Mouse (Mus musculus): ENCODE results near the gene Patj. TPM values are rescaled to one million over a fixed set of nuclear protein-coding genes. Genes with fewer than 3 reads are reported as not detected.

The Patj gene
- polyA plus RNA-seq, 1 experiment: 124 TPM

- no peaks in the 10 kb centered on the region for H3K27me3 ChIP-seq (ENCODE audit: control insufficient read depth, insufficient read depth, low read length)
- no peak overlapping the region for H3K27ac ChIP-seq (ENCODE audit: insufficient read depth, low read length)
- 95% methylated on average over 2 of the region's 2 CpGs for WGBS
- no peak overlapping the region for H3K4me3 ChIP-seq (replicated peaks; ENCODE audit: insufficient read depth, low read depth, low read length)
- DNase-seq: no peak
- no peak for TF ChIP-seq POLR2A (IDR thresholded peaks at IDR 0.05; ENCODE audit: borderline replicate concordance, insufficient read depth, low read length)
- no peak for TF ChIP-seq CTCF (IDR thresholded peaks at IDR 0.05; ENCODE audit: borderline replicate concordance, insufficient read depth, low read depth, low read length)
- H3K4me1 ChIP-seq (ENCODE audit: control insufficient read depth, insufficient read depth, low read length): no peaks in the 10 kb centered on the region
Measured at GRCm38 (mm10) chr4:98465886-98466285, 70.3 kb downstream of the Patj start.

DNA sequence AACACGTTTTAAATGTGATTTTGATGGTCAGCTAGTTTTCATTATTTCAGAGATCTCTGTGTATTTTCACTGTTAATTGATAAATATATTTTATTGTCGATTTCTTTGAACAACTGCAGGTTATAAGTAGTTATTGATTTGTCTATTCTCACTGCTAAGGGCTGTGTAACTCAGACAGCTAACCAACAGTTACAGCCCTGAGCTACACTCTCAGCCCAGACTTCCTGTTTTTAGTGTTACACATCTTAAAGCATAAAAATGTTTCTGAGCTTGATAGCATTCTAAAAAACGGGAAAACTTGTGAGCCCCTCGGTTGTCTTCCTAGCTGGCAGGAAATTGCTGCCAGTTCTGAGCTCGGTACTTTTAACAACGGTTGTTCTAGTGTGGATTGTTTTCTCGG, 75.8 kb downstream of the Patj start:
- no peak for DNase-seq
- 79% methylated on average over 7 of the region's 7 CpGs for WGBS
- no peak overlapping the region for H3K27ac ChIP-seq (ENCODE audit: insufficient read depth, low read length)
- no peaks in the 10 kb centered on the region for H3K27me3 ChIP-seq (ENCODE audit: control insufficient read depth, insufficient read depth, low read length)
- TF ChIP-seq CTCF (IDR thresholded peaks at IDR 0.05; ENCODE audit: borderline replicate concordance, insufficient read depth, low read depth, low read length) (no peak), POLR2A (IDR thresholded peaks at IDR 0.05; ENCODE audit: borderline replicate concordance, insufficient read depth, low read length) (no peak)
- H3K4me1 ChIP-seq (ENCODE audit: control insufficient read depth, insufficient read depth, low read length): peaks cover 3% of the 10 kb centered on the region; the same call in 1 of the 2 replicates
- no peak overlapping the region for H3K4me3 ChIP-seq (replicated peaks; ENCODE audit: insufficient read depth, low read depth, low read length)

GRCm38 (mm10) chr4:98473491-98473890, 77.9 kb downstream of the Patj start:
- TF ChIP-seq CTCF (IDR thresholded peaks at IDR 0.05; ENCODE audit: borderline replicate concordance, insufficient read depth, low read depth, low read length): no peak
- no peak for TF ChIP-seq POLR2A (IDR thresholded peaks at IDR 0.05; ENCODE audit: borderline replicate concordance, insufficient read depth, low read length)
- no peaks in the 10 kb centered on the region for H3K27me3 ChIP-seq (ENCODE audit: control insufficient read depth, insufficient read depth, low read length)
- peaks cover 3% of the 10 kb centered on the region; the same call in 1 of the 2 replicates for H3K4me1 ChIP-seq (ENCODE audit: control insufficient read depth, insufficient read depth, low read length)
- WGBS: 32% methylated on average over 3 of the region's 3 CpGs
- no peak overlapping the region for H3K27ac ChIP-seq (ENCODE audit: insufficient read depth, low read length)
- DNase-seq: peak; percentile 44 to 49
- no peak overlapping the region for H3K4me3 ChIP-seq (replicated peaks; ENCODE audit: insufficient read depth, low read depth, low read length)

DNA sequence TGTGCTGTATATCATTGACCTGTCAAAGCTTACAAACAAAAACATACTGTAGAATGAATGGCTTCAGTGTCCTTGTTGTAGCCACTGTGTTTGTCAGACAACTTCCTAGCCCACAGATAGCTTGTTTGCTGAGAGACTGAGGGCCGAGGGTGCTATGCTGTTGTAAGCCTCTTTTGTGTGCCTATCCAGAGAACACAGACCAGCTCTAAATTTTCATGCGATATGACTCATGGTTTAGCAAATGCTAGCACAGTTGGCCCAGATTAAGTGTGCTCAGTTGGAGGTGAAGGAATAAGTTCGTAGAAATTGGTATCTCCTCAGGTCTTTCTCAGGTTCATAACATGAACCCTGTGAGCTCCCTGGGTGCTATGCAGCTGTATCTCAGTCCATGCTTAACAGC, 82.4 kb downstream of the Patj start:
- Histone ChIP-seq H3K27ac (ENCODE audit: insufficient read depth, low read length) (no peak overlapping the region), H3K4me3 (replicated peaks; ENCODE audit: insufficient read depth, low read depth, low read length) (no peak overlapping the region), H3K4me1 (ENCODE audit: control insufficient read depth, insufficient read depth, low read length) (peaks cover 3% of the 10 kb centered on the region; the same call in 1 of the 2 replicates), H3K27me3 (ENCODE audit: control insufficient read depth, insufficient read depth, low read length) (no peaks in the 10 kb centered on the region)
- DNase-seq: no peak
- 27% methylated on average over 3 of the region's 3 CpGs for WGBS
- TF ChIP-seq CTCF (IDR thresholded peaks at IDR 0.05; ENCODE audit: borderline replicate concordance, insufficient read depth, low read depth, low read length) (no peak), POLR2A (IDR thresholded peaks at IDR 0.05; ENCODE audit: borderline replicate concordance, insufficient read depth, low read length) (no peak)

- no peak for TF ChIP-seq CTCF (IDR thresholded peaks at IDR 0.05; ENCODE audit: borderline replicate concordance, insufficient read depth, low read depth, low read length)
- TF ChIP-seq POLR2A (IDR thresholded peaks at IDR 0.05; ENCODE audit: borderline replicate concordance, insufficient read depth, low read length): no peak
- H3K4me1 ChIP-seq (ENCODE audit: control insufficient read depth, insufficient read depth, low read length): no peaks in the 10 kb centered on the region
- no peak for DNase-seq
- H3K4me3 ChIP-seq (replicated peaks; ENCODE audit: insufficient read depth, low read depth, low read length): no peak overlapping the region
- H3K27me3 ChIP-seq (ENCODE audit: control insufficient read depth, insufficient read depth, low read length): no peaks in the 10 kb centered on the region
- H3K27ac ChIP-seq (ENCODE audit: insufficient read depth, low read length): no peak overlapping the region
- WGBS: 76% methylated on average over 3 of the region's 3 CpGs
Measured at GRCm38 (mm10) chr4:98486475-98486874, 90.9 kb downstream of the Patj start.

DNA sequence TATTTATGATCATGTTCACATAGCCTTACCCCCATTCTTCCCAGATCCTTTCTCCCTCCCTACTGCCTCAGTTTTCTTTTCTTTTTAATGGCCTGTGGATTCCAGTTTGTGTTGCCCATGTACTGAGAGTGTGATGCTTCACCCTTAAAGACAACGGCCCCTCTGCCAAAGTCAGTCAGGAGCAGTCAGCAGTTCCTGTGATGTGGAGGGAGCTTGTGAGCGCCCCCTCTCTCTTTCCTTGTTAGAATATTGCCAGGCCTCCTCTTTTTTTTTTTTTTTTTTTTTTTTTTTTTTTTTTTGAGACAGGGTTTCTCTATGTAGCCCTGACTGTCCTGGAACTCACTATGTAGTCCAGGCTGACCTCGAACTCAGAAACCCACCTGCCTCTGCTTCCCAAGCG, 91.3 kb downstream of the Patj start:
- no peaks in the 10 kb centered on the region for H3K27me3 ChIP-seq (ENCODE audit: control insufficient read depth, insufficient read depth, low read length)
- DNase-seq: no peak
- no peak overlapping the region for H3K4me3 ChIP-seq (replicated peaks; ENCODE audit: insufficient read depth, low read depth, low read length)
- no peak for TF ChIP-seq CTCF (IDR thresholded peaks at IDR 0.05; ENCODE audit: borderline replicate concordance, insufficient read depth, low read depth, low read length)
- no peak for TF ChIP-seq POLR2A (IDR thresholded peaks at IDR 0.05; ENCODE audit: borderline replicate concordance, insufficient read depth, low read length)
- no peak overlapping the region for H3K27ac ChIP-seq (ENCODE audit: insufficient read depth, low read length)
- H3K4me1 ChIP-seq (ENCODE audit: control insufficient read depth, insufficient read depth, low read length): no peaks in the 10 kb centered on the region
- 89% methylated on average over 4 of the region's 4 CpGs for WGBS

DNA sequence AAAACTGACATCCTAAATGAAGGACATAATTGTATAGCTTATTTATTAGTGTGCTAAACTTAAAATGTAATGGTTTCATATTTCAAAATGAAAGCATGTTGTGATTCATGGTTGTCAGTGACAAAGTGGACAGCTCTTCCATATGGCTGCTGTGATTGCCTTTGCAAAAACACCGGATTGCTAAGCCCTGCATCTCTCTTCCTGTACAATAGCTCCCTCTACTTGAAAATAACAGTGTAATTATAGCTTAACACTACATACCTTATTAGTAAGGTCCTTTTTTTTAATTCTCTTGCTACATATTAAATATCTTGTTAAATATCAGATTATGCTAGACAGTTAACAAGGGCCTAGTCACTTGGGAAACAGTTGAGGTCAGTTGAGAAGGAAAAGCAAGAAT, 93.8 kb downstream of the Patj start:
- H3K4me3 ChIP-seq (replicated peaks; ENCODE audit: insufficient read depth, low read depth, low read length): no peak overlapping the region
- WGBS: 40% methylated on average over 1 of the region's 1 CpGs
- no peaks in the 10 kb centered on the region for H3K27me3 ChIP-seq (ENCODE audit: control insufficient read depth, insufficient read depth, low read length)
- no peak overlapping the region for H3K27ac ChIP-seq (ENCODE audit: insufficient read depth, low read length)
- TF ChIP-seq POLR2A (IDR thresholded peaks at IDR 0.05; ENCODE audit: borderline replicate concordance, insufficient read depth, low read length) (no peak), CTCF (IDR thresholded peaks at IDR 0.05; ENCODE audit: borderline replicate concordance, insufficient read depth, low read depth, low read length) (no peak)
- no peaks in the 10 kb centered on the region for H3K4me1 ChIP-seq (ENCODE audit: control insufficient read depth, insufficient read depth, low read length)
- DNase-seq: no peak

GRCm38 (mm10) chr4:98498341-98498740, 102.8 kb downstream of the Patj start:
- DNase-seq: no peak
- WGBS: 79% methylated on average over 4 of the region's 4 CpGs
- TF ChIP-seq CTCF (IDR thresholded peaks at IDR 0.05; ENCODE audit: borderline replicate concordance, insufficient read depth, low read depth, low read length) (no peak), POLR2A (IDR thresholded peaks at IDR 0.05; ENCODE audit: borderline replicate concordance, insufficient read depth, low read length) (no peak)

More at GRCm38 (mm10) chr4:98498341-98498740, 102.8 kb downstream of the Patj start:
- H3K4me1 ChIP-seq (ENCODE audit: control insufficient read depth, insufficient read depth, low read length): no peaks in the 10 kb centered on the region
- H3K27me3 ChIP-seq (ENCODE audit: control insufficient read depth, insufficient read depth, low read length): no peaks in the 10 kb centered on the region
- no peak overlapping the region for H3K27ac ChIP-seq (ENCODE audit: insufficient read depth, low read length)
- H3K4me3 ChIP-seq (replicated peaks; ENCODE audit: insufficient read depth, low read depth, low read length): no peak overlapping the region
